In genomic region chr2:157914105-157914764, GRCm38 (mm10) we compare ENCODE assay signal across 9 mouse cellular contexts. TPM values are rescaled to one million over a fixed set of nuclear protein-coding genes. Genes with fewer than 3 reads are reported as not detected.
DNase-seq lines count a peak whose midpoint lies in the region; ATAC-seq and TF ChIP-seq lines count a peak whose summit lies in the region.
"Had no signal": no experiment of that assay in that cellular context is flagged by ENCODE, and none has a peak within 500 bp of the region (broad histone marks: within the 10 kb centered on the region; RNA-seq: fewer than 3 reads in every experiment).

Vstm2l (plus strand) TSS chr2:157914653.

- WGBS in heart, embryonic 16.5 days, result 3% methylated on average over 59 of the region's 62 CpGs
- WGBS in forebrain, embryonic 13.5 days, result 2% methylated on average over 60 of the region's 62 CpGs
- WGBS in midbrain, postnatal 0 days, result 3% methylated on average over 47 of the region's 62 CpGs

- intact Hi-C loops in heart, postnatal 25 days (cut with DNase I), result no loop called here

- no peak for DNase-seq in heart, postnatal 25 days (ENCODE audit: low spot score)
- DNase-seq in adrenal gland, postnatal 4 days (ENCODE audit: low spot score in 2 of 2), result no peak
- DNase-seq in layer of hippocampus, postnatal 10 days (ENCODE audit: low spot score in 2 of 2), result peak; percentile 69 to 79
- peak; percentile 89 for DNase-seq in midbrain, postnatal 0 days (ENCODE audit: low spot score)

- H3K27me3 ChIP-seq in heart, embryonic 16.5 days (ENCODE audit: control insufficient read depth, insufficient read depth, low read length), result peaks cover 54% of the 10 kb centered on the region
- peaks cover 69% of the 10 kb centered on the region for H3K27me3 ChIP-seq in forebrain, embryonic 13.5 days
- H3K27me3 ChIP-seq in midbrain, postnatal 0 days (ENCODE audit: insufficient read depth, low read length), result no peaks in the 10 kb centered on the region

- H3K9me3 ChIP-seq in heart, embryonic 16.5 days (replicated peaks; ENCODE audit: control insufficient read depth, low read length), result no peaks in the 10 kb centered on the region
- H3K9me3 ChIP-seq in forebrain, embryonic 13.5 days (replicated peaks), result no peaks in the 10 kb centered on the region
- H3K9me3 ChIP-seq in midbrain, postnatal 0 days (ENCODE audit: low read length), result no peaks in the 10 kb centered on the region

- H3K4me3 ChIP-seq in heart, embryonic 16.5 days (ENCODE audit: low read length), result peak within 1 kb of the TSS; percentile 27
- H3K4me3 ChIP-seq in forebrain, embryonic 13.5 days, result peak within 1 kb of the TSS; percentile 53
- H3K4me3 ChIP-seq in midbrain, postnatal 0 days (ENCODE audit: low read depth, low read length), result peak within 1 kb of the TSS; percentile 65

- no peak for TF ChIP-seq CTCF in midbrain, postnatal 0 days (IDR thresholded peaks at IDR 0.05)

- peaks cover 2% of the 10 kb centered on the region; the same call in 1 of the 2 replicates for H3K4me1 ChIP-seq in heart, embryonic 16.5 days (ENCODE audit: control insufficient read depth, insufficient read depth, low read length)
- H3K4me1 ChIP-seq in forebrain, embryonic 13.5 days, result peaks cover 22% of the 10 kb centered on the region
- peaks cover 10% of the 10 kb centered on the region; the same call in 1 of the 2 replicates for H3K4me1 ChIP-seq in midbrain, postnatal 0 days (ENCODE audit: insufficient read depth, low read length)

- no peak for ATAC-seq in heart, embryonic 16.5 days (replicated peaks; ENCODE audit: extremely low read depth, insufficient read depth, low FRiP score)
- peak; percentile 76 for ATAC-seq in forebrain, embryonic 13.5 days
- peak; percentile 62; the same call in 1 of the 2 replicates for ATAC-seq in midbrain, postnatal 0 days (ENCODE audit: low FRiP score)
- no peak for ATAC-seq in inflammation-experienced regulatory T-cells, adult 6 months
- no peak for ATAC-seq in CD4-positive, CD25-positive, alpha-beta regulatory T cell, adult 4 months

- H3K27ac ChIP-seq in heart, embryonic 16.5 days (ENCODE audit: low read length), result no peak within 1 kb of the TSS
- no peak within 1 kb of the TSS; the same call in 1 of the 2 replicates for H3K27ac ChIP-seq in forebrain, embryonic 13.5 days
- peak within 1 kb of the TSS; percentile 80 for H3K27ac ChIP-seq in midbrain, postnatal 0 days (ENCODE audit: low read depth, low read length)

- H3K4me2 ChIP-seq in heart, embryonic 16.5 days (ENCODE audit: low read depth, low read length), result peak within 1 kb of the TSS; percentile 38
- H3K4me2 ChIP-seq in forebrain, embryonic 13.5 days, result peak within 1 kb of the TSS; percentile 70
- H3K4me2 ChIP-seq in midbrain, postnatal 0 days (ENCODE audit: low read depth, low read length, poor library complexity, severe bottlenecking), result peak within 1 kb of the TSS; percentile 79

- no peaks in the 10 kb centered on the region for H3K36me3 ChIP-seq in heart, embryonic 16.5 days (ENCODE audit: control insufficient read depth, insufficient read depth)
- H3K36me3 ChIP-seq in forebrain, embryonic 13.5 days (ENCODE audit: poor library complexity, severe bottlenecking), result no peaks in the 10 kb centered on the region
- no peaks in the 10 kb centered on the region for H3K36me3 ChIP-seq in midbrain, postnatal 0 days (ENCODE audit: insufficient read depth, low read length)
- H3K36me3 ChIP-seq: G1E had no signal

- no peak within 1 kb of the TSS for H3K9ac ChIP-seq in heart, embryonic 16.5 days (ENCODE audit: low read length)
- peak within 1 kb of the TSS; percentile 74 for H3K9ac ChIP-seq in forebrain, embryonic 13.5 days
- peak within 1 kb of the TSS; percentile 82 for H3K9ac ChIP-seq in midbrain, postnatal 0 days (replicated peaks; ENCODE audit: low read length, poor library complexity, severe bottlenecking)

RNA-seq across cellular contexts. Expression of gene Vstm2l, which starts in this region (rescaled TPM):
- polyA plus RNA-seq in heart, embryonic 16.5 days (2015; fragmentation: Nextera tagmentation; extraction: Ambion mirVana), result not detected in 2 replicates
- total RNA-seq in heart, postnatal 25 days (2021), result not detected
- total RNA-seq in adrenal gland, postnatal 4 days (2021), result 10 to 100 TPM; 17.6 to 24.9 TPM
- polyA plus RNA-seq in forebrain, embryonic 13.5 days (2015; fragmentation: Nextera tagmentation; extraction: Ambion mirVana), result 1.9 and 2.7 TPM in 2 replicates
- 100 to 1,000 TPM; 186 to 200 TPM for total RNA-seq in layer of hippocampus, postnatal 10 days (2021)
- total RNA-seq in midbrain, postnatal 0 days (2014; rRNA removed), result 349 and 393 TPM in 2 replicates
- polyA plus RNA-seq in midbrain, postnatal 0 days (2015; fragmentation: Nextera tagmentation; extraction: Ambion mirVana), result 57.0 and 61.8 TPM in 2 replicates
- not detected for polyA plus RNA-seq in inflammation-experienced regulatory T-cells, adult 6 months (2017; shearing (Covaris generic))
- polyA plus RNA-seq in CD4-positive, CD25-positive, alpha-beta regulatory T cell, adult 4 months (2017; shearing (Covaris generic)), result not detected
- total RNA-seq: G1E had no signal
- polyA plus RNA-seq: G1E had no signal

Comparison
In these comparisons a context has a peak if more than half of its experiments do, and no peak if none do; other contexts are left out.
1. RNA of gene Vstm2l (total RNA-seq): 349 to 393 TPM in midbrain, postnatal 0 days, 186 to 200 TPM in layer of hippocampus, postnatal 10 days and 17.6 to 24.9 TPM in adrenal gland, postnatal 4 days; not detected in heart, postnatal 25 days; every median in the first group is over 10 times any median in the second.
2. RNA of gene Vstm2l (total RNA-seq): 349 to 393 TPM in midbrain, postnatal 0 days and 186 to 200 TPM in layer of hippocampus, postnatal 10 days; 17.6 to 24.9 TPM in adrenal gland, postnatal 4 days; every median in the first group is over 4 times any median in the second.
3. RNA of gene Vstm2l (polyA plus RNA-seq): 57.0 to 61.8 TPM in midbrain, postnatal 0 days; 1.9 to 2.7 TPM in forebrain, embryonic 13.5 days, not detected in heart, embryonic 16.5 days, not detected in inflammation-experienced regulatory T-cells, adult 6 months and not detected in CD4-positive, CD25-positive, alpha-beta regulatory T cell, adult 4 months; every median in the first group is over 10 times any median in the second.
4. ATAC-seq: peak in forebrain, embryonic 13.5 days (single experiment) and midbrain, postnatal 0 days (single experiment); none in heart, embryonic 16.5 days (single experiment), inflammation-experienced regulatory T-cells, adult 6 months (single experiment) and CD4-positive, CD25-positive, alpha-beta regulatory T cell, adult 4 months (single experiment).
5. DNase-seq: peak in layer of hippocampus, postnatal 10 days (2 of 2) and midbrain, postnatal 0 days (single experiment); none in heart, postnatal 25 days (single experiment) and adrenal gland, postnatal 4 days (0 of 2).
6. Peak in every context shown above with its lines, with median percentiles within 50 percentile points of each other: H3K4me2 ChIP-seq and H3K4me3 ChIP-seq.